Mouse (Mus musculus): ENCODE measurements around the gene Myo3b. TPM values are rescaled to one million over a fixed set of nuclear protein-coding genes. Genes with fewer than 3 reads are reported as not detected.

Gene Myo3b
- polyA plus RNA-seq, 1 experiment from 2014 or later, result 0.41 TPM

- WGBS, result 79% methylated on average over 10 of the region's 10 CpGs
- H3K9ac ChIP-seq, result no peak overlapping the region
- H3K9me3 ChIP-seq (replicated peaks), result no peaks in the 10 kb centered on the region
- no peak for ATAC-seq (ENCODE audit: insufficient number of reproducible peaks, low FRiP score)
- H3K27me3 ChIP-seq (replicated peaks), result peaks cover 11% of the 10 kb centered on the region; the same call in 1 of the 2 replicates
- no peak overlapping the region for H3K4me3 ChIP-seq
- no peaks in the 10 kb centered on the region for H3K4me1 ChIP-seq (replicated peaks)
- no peaks in the 10 kb centered on the region for H3K36me3 ChIP-seq
- no peak overlapping the region for H3K27ac ChIP-seq (ENCODE audit: poor library complexity, severe bottlenecking)
- no peak overlapping the region for H3K4me2 ChIP-seq
Measured at GRCm38 (mm10) chr2:70251256-70251655, 212.3 kb downstream of the Myo3b start.

DNA sequence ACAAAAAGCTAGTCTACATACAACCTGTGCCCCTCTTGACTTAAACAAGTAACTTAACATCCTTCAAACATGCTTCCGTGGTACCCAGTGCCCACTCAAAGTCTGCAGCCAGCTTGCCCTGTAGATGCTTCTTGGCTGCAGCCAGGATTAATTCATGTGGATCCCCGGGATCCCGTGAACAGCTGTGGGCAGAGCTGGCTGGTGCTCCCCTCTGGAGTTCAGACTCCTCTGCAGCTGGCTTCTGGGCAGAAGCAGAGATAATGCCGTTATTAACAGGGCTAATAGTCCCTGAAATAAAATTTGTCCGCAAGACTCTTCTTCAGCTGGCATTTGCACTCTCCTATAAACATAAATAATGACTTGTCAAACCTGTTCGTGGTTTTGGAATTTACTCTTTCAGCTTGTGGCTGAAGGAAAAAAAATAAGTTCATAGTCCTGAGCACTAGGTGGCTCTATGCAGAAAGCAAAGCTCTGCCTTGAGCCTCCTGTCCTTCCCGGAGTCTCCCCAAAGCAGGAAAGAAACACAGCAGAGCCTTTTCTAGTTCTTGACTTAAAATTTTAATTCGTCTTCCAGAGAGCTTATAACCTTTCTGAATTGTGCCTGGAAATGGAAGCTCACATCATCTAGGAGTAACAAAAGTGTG, 220.6 kb downstream of the Myo3b start:
- 21% methylated on average over 8 of the region's 8 CpGs for WGBS
- H3K9ac ChIP-seq, result no peak overlapping the region
- no peak for ATAC-seq (ENCODE audit: insufficient number of reproducible peaks, low FRiP score)

GRCm38 (mm10) chr2:70260646-70261195, 221.8 kb downstream of the Myo3b start:
- WGBS, result 77% methylated on average over 2 of the region's 2 CpGs
- H3K36me3 ChIP-seq, result no peaks in the 10 kb centered on the region

More for the DNA sequence above, 220.6 kb downstream of the Myo3b start:
- no peak overlapping the region for H3K4me2 ChIP-seq
- H3K36me3 ChIP-seq, result no peaks in the 10 kb centered on the region
- H3K27me3 ChIP-seq (replicated peaks), result 0 out of 2 replicates have a peak, but pooled peaks cover 8% of the 10 kb centered on the region
- no peaks in the 10 kb centered on the region for H3K9me3 ChIP-seq (replicated peaks)
- H3K4me1 ChIP-seq (replicated peaks), result peaks cover 11% of the 10 kb centered on the region
- no peak overlapping the region for H3K27ac ChIP-seq (ENCODE audit: poor library complexity, severe bottlenecking)
- H3K4me3 ChIP-seq, result no peak overlapping the region

GRCm38 (mm10) chr2:70261703-70262564, 223.0 kb downstream of the Myo3b start:
- H3K4me1 ChIP-seq (replicated peaks), result peaks cover 11% of the 10 kb centered on the region
- no peak overlapping the region for H3K9ac ChIP-seq
- H3K27me3 ChIP-seq (replicated peaks), result no peaks in the 10 kb centered on the region
- no peaks in the 10 kb centered on the region for H3K36me3 ChIP-seq
- WGBS, result 49% methylated on average over 8 of the region's 8 CpGs
- H3K27ac ChIP-seq (ENCODE audit: poor library complexity, severe bottlenecking), result peak overlapping the region; percentile 31
- peak; percentile 59 for ATAC-seq (ENCODE audit: insufficient number of reproducible peaks, low FRiP score)
- no peaks in the 10 kb centered on the region for H3K9me3 ChIP-seq (replicated peaks)
- H3K4me2 ChIP-seq, result peak overlapping the region; percentile 17; the same call in 1 of the 2 replicates
- H3K4me3 ChIP-seq, result no peak overlapping the region

More at GRCm38 (mm10) chr2:70260646-70261195, 221.8 kb downstream of the Myo3b start:
- no peaks in the 10 kb centered on the region for H3K9me3 ChIP-seq (replicated peaks)
- H3K4me1 ChIP-seq (replicated peaks), result peaks cover 11% of the 10 kb centered on the region
- H3K4me2 ChIP-seq, result no peak overlapping the region
- H3K27ac ChIP-seq (ENCODE audit: poor library complexity, severe bottlenecking), result no peak overlapping the region
- no peak for ATAC-seq (ENCODE audit: insufficient number of reproducible peaks, low FRiP score)
- H3K4me3 ChIP-seq, result no peak overlapping the region
- no peak overlapping the region for H3K9ac ChIP-seq
- no peaks in the 10 kb centered on the region for H3K27me3 ChIP-seq (replicated peaks)

- H3K36me3 ChIP-seq, result no peaks in the 10 kb centered on the region
- H3K27me3 ChIP-seq (replicated peaks), result no peaks in the 10 kb centered on the region
- H3K9me3 ChIP-seq (replicated peaks), result no peaks in the 10 kb centered on the region
- H3K27ac ChIP-seq (ENCODE audit: poor library complexity, severe bottlenecking), result peak overlapping the region; percentile 31
- peaks cover 11% of the 10 kb centered on the region for H3K4me1 ChIP-seq (replicated peaks)
- no peak overlapping the region for H3K4me3 ChIP-seq
- ATAC-seq (ENCODE audit: insufficient number of reproducible peaks, low FRiP score), result no peak
- WGBS, result 17% methylated on average over 9 of the region's 9 CpGs
- peak overlapping the region; percentile 17 for H3K4me2 ChIP-seq
- H3K9ac ChIP-seq, result no peak overlapping the region
Measured at GRCm38 (mm10) chr2:70262565-70263082, 223.7 kb downstream of the Myo3b start.

- ATAC-seq (ENCODE audit: insufficient number of reproducible peaks, low FRiP score), result no peak
- Histone ChIP-seq H3K27ac (ENCODE audit: poor library complexity, severe bottlenecking) (no peak overlapping the region), H3K4me2 (no peak overlapping the region), H3K9ac (no peak overlapping the region), H3K4me3 (no peak overlapping the region), H3K36me3 (no peaks in the 10 kb centered on the region), H3K27me3 (replicated peaks) (peaks cover 9% of the 10 kb centered on the region), H3K4me1 (replicated peaks) (no peaks in the 10 kb centered on the region), H3K9me3 (replicated peaks) (no peaks in the 10 kb centered on the region)
- 21% methylated on average over 13 of the region's 13 CpGs for WGBS
Measured at GRCm38 (mm10) chr2:70278425-70279277, 239.7 kb downstream of the Myo3b start.

DNA sequence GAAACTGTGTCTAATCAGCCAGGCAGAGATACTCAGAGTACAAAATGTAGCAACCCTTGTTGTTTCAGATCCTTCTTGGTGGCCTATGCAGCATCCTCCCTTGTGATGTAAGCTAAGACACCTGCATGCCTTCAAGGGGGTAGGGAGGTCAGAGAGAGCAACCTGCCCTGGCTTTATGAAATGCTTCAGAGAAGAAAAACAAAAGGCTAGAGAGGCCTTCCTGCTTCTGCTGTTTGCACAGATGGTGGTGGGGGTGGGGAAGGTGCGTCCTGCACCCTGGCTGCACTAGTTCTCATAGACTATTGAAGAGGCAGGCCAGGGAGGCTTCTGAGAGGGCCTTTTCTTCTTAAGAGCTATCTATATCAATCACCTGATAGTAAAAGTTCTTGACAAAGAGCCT, 245.2 kb downstream of the Myo3b start:
- Histone ChIP-seq H3K27ac (ENCODE audit: poor library complexity, severe bottlenecking) (no peak overlapping the region), H3K27me3 (replicated peaks) (0 out of 2 replicates have a peak, but pooled peaks cover 6% of the 10 kb centered on the region), H3K36me3 (no peaks in the 10 kb centered on the region), H3K4me1 (replicated peaks) (no peaks in the 10 kb centered on the region), H3K9me3 (replicated peaks) (no peaks in the 10 kb centered on the region), H3K4me3 (no peak overlapping the region), H3K4me2 (no peak overlapping the region), H3K9ac (no peak overlapping the region)
- 48% methylated on average over 1 of the region's 1 CpGs for WGBS
- ATAC-seq (ENCODE audit: insufficient number of reproducible peaks, low FRiP score), result no peak

- Histone ChIP-seq H3K4me2 (0 out of 2 replicates have a peak overlapping the region, but pooled peaks have one; percentile 24), H3K27me3 (replicated peaks) (0 out of 2 replicates have a peak, but pooled peaks cover 3% of the 10 kb centered on the region), H3K9me3 (replicated peaks) (no peaks in the 10 kb centered on the region), H3K27ac (ENCODE audit: poor library complexity, severe bottlenecking) (peak overlapping the region; percentile 65), H3K36me3 (no peaks in the 10 kb centered on the region), H3K4me1 (replicated peaks) (peaks cover 21% of the 10 kb centered on the region), H3K9ac (no peak overlapping the region), H3K4me3 (no peak overlapping the region)
- 0 out of 2 replicates have a peak, but pooled peaks have one; percentile 54 for ATAC-seq (ENCODE audit: insufficient number of reproducible peaks, low FRiP score)
- 11% methylated on average over 5 of the region's 5 CpGs for WGBS
Measured at GRCm38 (mm10) chr2:70291063-70291462, 252.1 kb downstream of the Myo3b start.

- 27% methylated on average over 3 of the region's 3 CpGs for WGBS
- no peaks in the 10 kb centered on the region for H3K9me3 ChIP-seq (replicated peaks)
- no peak overlapping the region for H3K4me2 ChIP-seq
- H3K36me3 ChIP-seq, result no peaks in the 10 kb centered on the region
- ATAC-seq (ENCODE audit: insufficient number of reproducible peaks, low FRiP score), result no peak
- no peaks in the 10 kb centered on the region for H3K27me3 ChIP-seq (replicated peaks)
- no peak overlapping the region for H3K9ac ChIP-seq
- no peak overlapping the region for H3K27ac ChIP-seq (ENCODE audit: poor library complexity, severe bottlenecking)
- peaks cover 21% of the 10 kb centered on the region for H3K4me1 ChIP-seq (replicated peaks)
- H3K4me3 ChIP-seq, result no peak overlapping the region
Measured at GRCm38 (mm10) chr2:70292776-70293175, 253.8 kb downstream of the Myo3b start.

- no peaks in the 10 kb centered on the region for H3K27me3 ChIP-seq (replicated peaks)
- peaks cover 14% of the 10 kb centered on the region for H3K4me1 ChIP-seq (replicated peaks)
- no peak overlapping the region for H3K4me3 ChIP-seq
- no peaks in the 10 kb centered on the region for H3K36me3 ChIP-seq
- no peak for ATAC-seq (ENCODE audit: insufficient number of reproducible peaks, low FRiP score)
- H3K27ac ChIP-seq (ENCODE audit: poor library complexity, severe bottlenecking), result no peak overlapping the region
- no peak overlapping the region for H3K9ac ChIP-seq
- no peak overlapping the region for H3K4me2 ChIP-seq
- H3K9me3 ChIP-seq (replicated peaks), result no peaks in the 10 kb centered on the region; the same call in 1 of the 2 replicates
Measured at GRCm38 (mm10) chr2:70302905-70303304, 264.0 kb downstream of the Myo3b start.

Measured in heart, embryonic 12.5 days (tissue).